Mouse (Mus musculus): Measurements from ENCODE around the gene Pappa.

DNA sequence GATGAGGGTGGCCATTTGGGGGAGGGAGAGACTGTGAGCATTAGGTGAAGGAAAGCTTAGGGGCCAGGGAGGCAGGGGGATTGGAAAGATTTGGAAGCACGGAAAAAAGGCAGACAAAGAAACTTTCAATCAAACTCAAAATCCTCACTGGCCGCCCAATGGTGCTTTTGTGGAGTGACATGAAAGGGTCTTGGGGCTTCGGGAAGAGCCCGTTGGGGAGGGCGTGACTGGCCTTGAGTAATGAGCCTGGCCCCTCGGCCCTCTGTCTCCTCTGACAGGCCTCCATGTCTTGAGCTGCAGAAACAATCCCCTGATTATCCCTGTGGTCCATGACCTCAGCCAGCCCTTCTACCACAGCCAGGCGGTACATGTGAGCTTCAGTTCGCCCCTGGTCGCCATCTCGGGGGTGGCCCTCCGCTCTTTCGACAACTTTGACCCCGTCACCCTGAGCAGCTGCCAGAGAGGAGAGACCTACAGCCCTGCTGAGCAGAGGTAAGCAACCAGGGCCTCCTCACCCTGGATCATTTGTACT lies 173.1 kb downstream of the Pappa start:
- no peak for TF ChIP-seq POLR2A (IDR thresholded peaks at IDR 0.05; ENCODE audit: insufficient read depth, low read depth, low read length)
- no peak for TF ChIP-seq CTCF (IDR thresholded peaks at IDR 0.05; ENCODE audit: insufficient read depth, low read depth, low read length)
